Mouse (Mus musculus) lung, postnatal 4 days (tissue): ENCODE results near the gene Ndufv2.
"Not testable (repeated sequence)": the region's sequence is repeated elsewhere in the genome, so short reads cannot be mapped to it uniquely, and the experiment has no call there.

Experiments used
- DNase-seq, 2 experiments: peaks; one replicate each; pipeline ENCODE4 v3.0.0; 2021

Ndufv2 gene

GRCm38 (mm10) chr17:66084486-66084885, 16.9 kb downstream of the Ndufv2 start:
- no peak for DNase-seq

GRCm38 (mm10) chr17:66077437-66077850, 23.9 kb downstream of the Ndufv2 start:
- no peak for DNase-seq

GRCm38 (mm10) chr17:66076934-66077333, 24.4 kb downstream of the Ndufv2 start, which contains the start of gene Ankrd12:
Gene Ankrd12, minus strand, starts transcription at chr17:66077089.
- DNase-seq, result peak; percentile 96 to 97

GRCm38 (mm10) chr17:66076174-66076927, 25.0 kb downstream of the Ndufv2 start:
- DNase-seq, result peak in 1 of 2 experiments; percentile 45

- DNase-seq, result no peak
These were observed 25.6 kb downstream of the Ndufv2 start for GRCm38 (mm10) chr17:66075827-66076173.

GRCm38 (mm10) chr17:66073971-66074370, 27.4 kb downstream of the Ndufv2 start:
- DNase-seq, result no peak

GRCm38 (mm10) chr17:66069036-66069435, 32.3 kb downstream of the Ndufv2 start:
- not testable (repeated sequence) for DNase-seq

- no peak for DNase-seq
These were observed 36.2 kb downstream of the Ndufv2 start for GRCm38 (mm10) chr17:66065115-66065514.

GRCm38 (mm10) chr17:66061241-66061938, 40.0 kb downstream of the Ndufv2 start:
- no peak for DNase-seq

- DNase-seq, result no peak
These were observed 43.2 kb downstream of the Ndufv2 start for GRCm38 (mm10) chr17:66058160-66058559.

- no peak for DNase-seq
These were observed 44.2 kb downstream of the Ndufv2 start for GRCm38 (mm10) chr17:66057145-66057544.

- no peak for DNase-seq
These were observed 48.0 kb downstream of the Ndufv2 start for GRCm38 (mm10) chr17:66053349-66053748.

GRCm38 (mm10) chr17:66048795-66049194, 52.6 kb downstream of the Ndufv2 start:
- no peak for DNase-seq

GRCm38 (mm10) chr17:66048199-66048598, 53.2 kb downstream of the Ndufv2 start:
- DNase-seq, result no peak

- not testable (repeated sequence) for DNase-seq
These were observed 57.7 kb downstream of the Ndufv2 start for GRCm38 (mm10) chr17:66043679-66044078.

- no peak for DNase-seq
These were observed 60.3 kb downstream of the Ndufv2 start for GRCm38 (mm10) chr17:66041020-66041419.

- no peak for DNase-seq
These were observed 68.1 kb downstream of the Ndufv2 start for GRCm38 (mm10) chr17:66033239-66033638.

- no peak for DNase-seq
These were observed 69.4 kb downstream of the Ndufv2 start for GRCm38 (mm10) chr17:66031991-66032390.
